Mouse (Mus musculus): ENCODE results near the gene Klrb1f.

DNA sequence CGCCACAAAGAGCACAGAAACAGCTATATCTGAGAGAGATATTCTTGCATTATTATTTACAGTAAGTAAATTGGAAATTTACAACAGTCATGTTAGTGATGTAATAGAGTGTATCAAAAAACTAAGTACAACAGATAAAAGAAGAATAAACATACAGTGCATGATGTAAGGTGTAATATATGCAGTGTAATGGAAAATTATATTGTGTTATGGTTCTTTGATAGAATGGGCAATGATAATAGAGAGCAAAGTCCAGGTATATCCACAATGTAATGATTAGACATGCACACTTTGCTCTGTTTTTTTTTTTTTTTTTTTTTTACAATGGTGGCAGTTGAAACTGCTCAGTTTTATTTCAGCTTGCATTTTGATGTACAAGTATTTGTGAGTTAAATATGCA lies 55.9 kb downstream of the Klrb1f start:
- TF ChIP-seq CTCF (IDR thresholded peaks at IDR 0.05; ENCODE audit: low read depth): no peak
- TF ChIP-seq EP300 (IDR thresholded peaks at IDR 0.05; ENCODE audit: low read depth): no peak

All from heart, postnatal 0 days (tissue).